Mouse (Mus musculus): ENCODE data around the gene Tnfrsf1a.

DNA sequence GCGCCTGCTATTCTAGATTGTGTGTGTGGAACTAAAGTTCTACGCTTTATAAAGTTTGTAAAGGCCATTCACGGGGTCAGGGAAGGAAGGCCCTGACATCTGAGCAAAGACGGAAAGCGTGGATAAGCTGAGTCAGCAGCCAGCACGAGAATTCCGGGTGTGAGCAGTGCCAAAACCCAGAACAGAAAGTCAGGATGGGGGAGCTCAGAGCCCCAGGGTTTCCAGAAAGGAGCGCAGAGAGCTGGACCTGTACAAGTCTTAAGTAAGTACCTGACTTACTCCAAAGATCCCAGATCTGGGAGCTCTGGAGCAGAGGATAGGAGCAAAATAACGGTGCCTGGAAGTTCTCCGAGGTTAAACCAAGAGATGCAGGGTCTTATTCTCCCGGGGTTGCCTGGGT lies 61.4 kb downstream of the Tnfrsf1a start:
- TF ChIP-seq GATA1 (IDR thresholded peaks at IDR 0.05; ENCODE audit: borderline replicate concordance, low read length) (no peak), FLI1 (IDR thresholded peaks at IDR 0.05; ENCODE audit: low read length) (no peak)

Measured in megakaryocyte, embryonic 14.5 days (primary cell).